Mouse (Mus musculus) adrenal gland, adult 8-10 months (tissue): ENCODE measurements around the gene Anapc10. TPM values are rescaled to one million over a fixed set of nuclear protein-coding genes. Genes with fewer than 3 reads are reported as not detected.

Experiments used
- total RNA-seq, 4 experiments: library from RNA; stranded (reverse); gene quantifications; 2 replicates each; pipeline ENCODE4 v1.2.4; 2022

The Anapc10 gene
- total RNA-seq, 4 experiments from 2014 or later = 7.3 to 9.6 (median 7.9) TPM

Other genes with a start within 250 kb of the Anapc10 start
- gene Otud4, start 72.2 kb upstream of the Anapc10 start, total RNA-seq = 10 to 100 TPM; 41.6 to 58.1 (median 48.9) TPM
- 10 to 100 TPM; 68.5 to 79.7 (median 73.3) TPM for gene Abce1, start 80 bp upstream of the Anapc10 start, total RNA-seq